Mouse (Mus musculus) A20 (cell line): ENCODE data around the gene Cxadr.

Experiments used
- DNase-seq: peaks from one replicate; pipeline ENCODE4 v3.0.0-alpha.2; 2011; ENCODE audit warnings: low read depth, low spot score

Cxadr gene

GRCm38 (mm10) chr16:78305606-78306100 is 4.4 kb downstream of the Cxadr start:
- no peak for DNase-seq

DNA sequence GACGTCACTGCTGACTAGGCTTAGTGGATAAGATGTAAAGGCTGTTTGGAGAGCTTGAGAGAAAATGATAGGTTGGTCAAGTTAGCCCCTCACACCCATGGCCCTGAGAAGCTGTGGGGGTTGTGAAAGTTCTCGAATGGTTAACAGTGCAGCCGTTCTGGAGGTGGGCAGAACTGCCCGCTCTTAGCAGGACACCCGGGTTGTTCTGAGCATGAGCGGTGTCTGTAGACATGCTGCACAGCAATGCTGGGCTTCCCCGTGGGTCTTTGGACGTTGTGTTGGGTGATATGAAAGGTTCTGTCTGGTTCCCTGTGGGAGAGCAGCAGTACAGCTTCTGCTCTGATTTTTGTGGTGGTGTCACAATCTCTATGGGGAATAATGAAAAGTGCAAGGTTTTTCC is 5.3 kb downstream of the Cxadr start:
- DNase-seq, result no peak

- no peak for DNase-seq
Measured at GRCm38 (mm10) chr16:78307476-78308192, 6.3 kb downstream of the Cxadr start.

DNA sequence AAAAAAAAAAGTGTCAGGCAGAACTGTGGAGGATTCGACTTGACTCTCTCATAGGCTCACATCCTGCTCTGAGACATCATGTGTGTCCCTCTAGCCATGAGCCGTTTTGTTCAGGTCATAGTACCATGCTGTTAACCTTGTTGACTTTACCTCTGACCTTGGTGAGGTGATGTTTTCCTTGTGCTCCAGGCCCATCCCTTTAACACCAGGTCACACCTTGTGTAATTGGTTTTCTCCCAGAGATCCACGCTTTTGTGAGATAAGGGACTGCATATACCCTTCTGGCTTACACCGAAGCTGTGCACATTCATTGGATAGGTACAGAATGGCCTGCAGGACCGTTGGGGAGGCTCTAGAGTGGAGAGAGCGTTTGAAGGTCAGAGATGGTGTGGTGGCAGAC is 8.0 kb downstream of the Cxadr start:
- DNase-seq, result no peak

DNA sequence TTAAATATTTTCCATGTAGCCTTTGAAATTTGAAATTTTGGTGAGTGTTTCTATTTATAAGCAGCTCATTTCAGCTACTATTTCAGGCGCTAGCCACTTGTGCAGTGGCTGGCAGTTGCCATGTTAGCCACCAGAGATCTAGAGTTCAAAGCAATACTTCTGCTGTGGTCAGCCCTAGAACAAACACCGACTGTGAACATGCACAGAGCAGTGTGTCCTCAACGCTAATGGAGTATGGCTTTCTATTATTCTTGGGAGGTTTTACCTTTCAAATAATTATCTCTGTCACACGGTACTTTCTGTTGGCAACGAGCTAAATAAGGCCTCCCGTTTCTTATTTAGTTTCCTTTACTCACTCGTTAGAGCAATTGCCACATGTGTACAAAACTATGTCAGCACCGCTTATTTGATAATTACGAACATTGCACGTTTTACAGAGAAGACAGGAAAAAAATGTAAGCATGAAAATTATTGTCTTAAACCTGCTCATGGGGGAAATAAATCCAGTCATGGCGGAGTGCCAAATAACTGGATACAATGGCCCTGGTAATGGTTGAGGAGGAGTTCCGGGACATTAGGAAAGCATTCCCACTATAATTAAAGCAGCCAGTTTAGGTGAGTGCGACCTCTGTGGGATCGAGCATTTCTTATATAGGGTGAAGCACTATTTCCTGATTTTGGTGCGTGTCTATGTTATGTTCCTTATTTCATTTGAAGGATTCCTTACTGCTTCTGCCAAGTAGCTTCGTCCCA is 12.0 kb downstream of the Cxadr start:
- no peak for DNase-seq

DNA sequence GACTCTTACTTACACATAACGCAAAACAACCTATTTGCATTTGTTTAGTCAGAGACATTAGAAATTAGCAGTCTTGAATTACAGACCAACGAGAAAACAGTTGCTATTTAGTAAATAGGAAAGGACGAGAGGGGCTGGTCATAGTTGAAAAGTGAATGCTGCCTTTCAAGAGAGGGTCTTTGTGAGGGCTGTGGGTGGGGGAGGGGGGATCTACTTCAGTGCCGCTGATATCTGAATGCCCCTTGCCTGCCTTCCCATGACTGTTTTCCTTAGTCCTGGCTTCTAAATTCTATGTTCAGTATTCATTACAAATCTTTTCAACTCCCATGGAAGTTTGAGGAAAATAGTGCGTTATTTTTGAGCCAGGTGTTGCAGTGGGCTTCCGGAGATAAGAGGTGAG is 12.7 kb downstream of the Cxadr start:
- DNase-seq, result no peak

- DNase-seq, result no peak
Measured at GRCm38 (mm10) chr16:78316849-78317248, 15.6 kb downstream of the Cxadr start.

DNA sequence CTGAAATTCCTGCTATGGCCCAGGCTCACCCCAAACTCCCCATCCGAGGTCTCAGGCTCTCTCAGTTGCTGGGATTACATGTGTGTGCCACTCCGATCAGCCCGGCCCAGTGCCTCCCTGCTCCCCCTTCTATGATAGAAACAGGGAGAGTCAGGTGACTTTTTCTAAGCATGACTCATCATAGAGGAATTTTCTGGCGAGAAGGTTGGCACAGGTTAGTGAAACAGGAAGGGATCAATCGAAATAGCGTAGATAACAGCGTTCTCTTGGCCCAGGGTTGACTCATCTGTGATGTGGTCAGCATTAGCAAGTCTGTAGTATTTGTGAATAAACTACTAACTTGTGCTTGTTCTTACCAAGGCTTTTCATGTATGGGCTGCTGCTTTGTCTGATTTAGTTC is 16.7 kb downstream of the Cxadr start:
- DNase-seq, result no peak

GRCm38 (mm10) chr16:78319711-78320110 is 18.4 kb downstream of the Cxadr start:
- DNase-seq, result no peak

DNA sequence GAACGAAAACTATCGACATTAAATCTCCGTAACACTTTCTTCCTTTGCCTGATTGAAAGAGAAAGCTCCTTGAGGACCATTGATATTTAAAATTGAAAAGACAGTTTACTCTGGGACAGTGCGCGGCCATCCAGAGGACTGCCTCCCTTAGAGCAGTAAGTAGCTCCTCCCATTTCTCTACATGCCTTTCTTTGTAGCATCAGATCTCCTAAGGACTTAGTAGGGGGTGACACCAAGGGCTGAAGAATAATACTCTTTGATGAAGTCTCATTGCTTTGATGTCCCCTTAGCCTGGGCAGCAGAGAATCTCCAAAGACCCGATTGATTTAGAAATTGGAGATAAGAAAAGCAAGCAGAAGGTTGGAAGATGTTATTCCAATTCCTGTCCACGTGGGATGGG is 20.3 kb downstream of the Cxadr start:
- DNase-seq, result no peak

GRCm38 (mm10) chr16:78322140-78322539 is 20.9 kb downstream of the Cxadr start:
- DNase-seq, result no peak

DNA sequence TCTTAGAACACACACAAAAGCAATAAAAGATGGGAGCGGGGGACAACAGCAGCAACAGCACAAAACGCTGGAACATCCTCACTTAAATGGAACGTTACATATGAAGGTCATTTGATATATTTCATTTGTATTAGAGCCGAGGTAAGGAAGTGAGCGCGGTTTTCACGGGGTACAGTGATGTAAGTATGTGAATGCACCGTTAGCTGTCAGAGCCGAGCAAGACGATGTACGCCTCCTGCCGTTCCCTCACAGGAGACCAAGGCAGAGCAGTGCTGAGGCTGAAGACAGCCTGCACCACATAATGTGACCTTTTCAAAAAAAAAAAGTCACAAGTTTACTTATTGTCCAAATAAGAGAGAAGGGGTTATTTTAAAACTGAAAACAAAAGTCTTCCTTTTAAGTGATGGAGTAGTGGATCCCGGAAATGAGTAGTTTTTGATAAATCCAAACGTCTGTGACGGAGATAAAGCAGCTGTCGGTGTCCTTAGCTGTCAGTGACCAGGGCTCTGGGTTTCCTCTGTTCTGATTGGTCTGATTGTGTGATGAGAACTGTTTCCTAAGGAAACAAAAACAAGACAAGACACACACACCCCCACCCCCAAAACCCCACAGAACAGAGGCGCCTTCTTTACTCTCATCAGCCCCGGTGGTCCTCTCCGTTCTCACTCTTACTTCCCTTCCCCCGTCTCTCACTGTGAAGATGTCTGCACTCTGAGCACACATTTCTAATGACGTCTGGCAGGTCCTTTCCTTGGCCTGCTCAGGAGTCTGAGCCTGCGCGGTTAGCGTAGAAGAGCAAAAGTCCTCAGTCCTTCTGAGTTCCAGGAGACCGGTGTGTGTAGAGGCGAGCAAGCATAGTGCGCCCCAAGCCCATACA is 24.9 kb downstream of the Cxadr start:
- no peak for DNase-seq

GRCm38 (mm10) chr16:78327562-78327961 is 26.3 kb downstream of the Cxadr start:
- DNase-seq, result no peak

- no peak for DNase-seq
Measured at GRCm38 (mm10) chr16:78327999-78328398, 26.7 kb downstream of the Cxadr start.

DNA sequence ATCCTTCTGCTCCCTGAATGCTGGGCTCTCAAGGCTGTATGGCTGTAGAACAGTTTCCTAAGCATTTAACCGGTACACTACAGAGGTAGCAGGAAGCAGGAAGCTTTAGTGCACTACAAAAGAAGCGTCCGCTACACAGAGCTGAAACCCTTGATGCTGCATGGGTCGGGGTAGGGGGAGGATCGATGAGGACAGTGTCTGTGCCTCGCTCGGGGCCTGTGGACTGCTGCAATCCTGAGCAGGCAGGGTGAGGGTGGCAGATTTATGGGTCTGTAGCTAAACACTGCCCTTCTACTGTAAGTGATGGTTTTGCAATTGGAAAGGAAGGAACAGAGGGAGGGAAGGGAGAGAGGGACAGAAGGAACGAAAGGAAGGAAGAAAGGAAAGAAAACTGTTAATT is 35.9 kb downstream of the Cxadr start:
- no peak for DNase-seq

GRCm38 (mm10) chr16:78341356-78341755 is 40.1 kb downstream of the Cxadr start:
- DNase-seq, result no peak

DNA sequence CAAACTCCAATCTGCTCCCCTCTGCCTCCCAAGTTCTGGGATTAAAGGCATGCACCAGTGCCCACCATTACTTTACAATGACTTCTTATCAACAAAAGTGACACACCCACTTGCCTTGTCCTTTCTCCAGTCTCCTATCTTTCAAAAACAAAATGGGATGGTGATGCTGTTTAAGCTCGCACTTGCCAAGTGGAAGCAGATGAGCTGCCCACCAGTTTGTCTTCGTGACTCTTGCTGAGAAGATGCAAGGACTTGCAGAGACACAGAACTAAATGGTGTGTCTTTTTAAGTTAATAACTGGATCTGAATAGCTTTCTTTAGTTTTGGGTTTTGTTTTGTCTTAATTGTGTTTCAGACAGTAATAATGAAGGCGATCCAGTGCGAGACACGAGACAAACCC is 41.5 kb downstream of the Cxadr start:
- no peak for DNase-seq

GRCm38 (mm10) chr16:78343792-78344191 is 42.5 kb downstream of the Cxadr start:
- DNase-seq, result no peak

DNA sequence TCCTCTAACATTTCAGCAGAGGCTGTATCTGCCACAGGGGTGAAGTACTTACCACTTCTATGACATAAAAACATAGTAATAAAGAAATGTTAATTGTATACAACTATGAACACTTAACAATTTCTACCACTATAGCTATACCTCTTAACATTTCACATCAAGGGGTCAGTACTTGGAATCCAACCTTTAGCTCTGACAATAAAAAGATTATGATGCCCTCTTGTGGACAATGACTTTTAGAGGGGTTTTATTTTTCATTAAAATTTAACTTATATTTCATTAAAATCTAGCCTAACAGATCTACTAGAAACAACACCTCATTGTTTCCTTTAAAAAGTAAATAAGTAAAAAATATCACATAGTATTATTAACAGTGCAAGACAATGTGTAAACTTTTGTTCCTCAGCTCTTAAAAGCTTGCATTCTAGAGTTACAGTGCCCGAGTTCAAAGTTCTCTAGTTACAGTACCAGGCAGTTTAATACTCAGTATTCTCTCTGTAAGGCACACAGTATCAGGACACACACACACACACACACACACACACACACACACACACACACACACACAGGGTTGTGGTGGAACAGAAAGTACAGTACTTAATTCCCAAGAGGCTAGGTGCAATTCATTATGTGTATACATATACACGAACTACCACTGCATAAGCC is 45.5 kb downstream of the Cxadr start:
- DNase-seq, result no peak

DNA sequence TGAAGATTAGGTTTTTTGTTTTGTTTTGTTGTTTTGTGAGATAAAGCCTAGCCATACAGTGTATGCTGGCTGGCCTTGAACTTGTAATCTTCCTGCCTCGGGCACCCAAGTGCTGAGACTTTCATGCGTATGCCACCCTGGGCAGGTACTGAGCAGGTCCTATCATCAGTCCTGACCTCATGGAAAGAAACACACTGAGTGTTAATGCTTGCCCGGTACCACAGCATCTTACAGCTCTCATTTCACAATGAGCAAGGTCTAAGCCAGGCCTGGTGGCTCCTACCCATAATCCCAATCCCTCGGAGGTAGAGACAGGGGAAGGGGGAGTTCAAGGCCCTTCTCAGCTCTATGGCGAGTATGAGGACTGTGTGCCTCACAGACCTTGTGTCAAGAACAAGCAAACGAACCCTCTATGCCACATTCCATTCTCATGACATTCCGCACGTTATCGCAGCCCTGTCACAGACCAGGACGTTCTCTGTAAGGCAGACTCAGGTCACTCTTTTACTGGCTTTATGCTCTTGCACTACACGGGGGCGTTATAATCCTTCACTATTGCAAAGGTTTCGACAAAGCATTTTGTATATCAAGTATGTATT is 46.1 kb downstream of the Cxadr start:
- no peak for DNase-seq

GRCm38 (mm10) chr16:78357757-78358156 is 56.5 kb downstream of the Cxadr start:
- no peak for DNase-seq
